Mouse (Mus musculus): Measurements from ENCODE around the gene Paxbp1.
A peak's percentile ranks its signal among the peaks of the same experiment; 100 is the strongest.

- TF ChIP-seq CTCF (IDR thresholded peaks at IDR 0.05; ENCODE audit: control insufficient read depth, insufficient read depth, low read length) (peak; percentile 85), POLR2A (IDR thresholded peaks at IDR 0.05; ENCODE audit: borderline replicate concordance, control insufficient read depth, low read depth, low read length) (no peak)
Observed at GRCm38 (mm10) chr16:91081508-91081907, 37.2 kb upstream of the Paxbp1 start.
